Mouse (Mus musculus) stomach, embryonic 14.5 days (tissue): ENCODE data around the gene Gm49355. TPM values are rescaled to one million over a fixed set of nuclear protein-coding genes. Genes with fewer than 3 reads are reported as not detected.

Experiments used
- ATAC-seq: fragments of 200-750 bp; cut with Nextera tagmentation; 2 replicates; pipeline ENCODE4 v1.8.0; 2017; ENCODE audit warnings: low read depth, moderate TSS enrichment; ENCODE audit not compliant: insufficient number of reproducible peaks, insufficient read depth, low FRiP score
- H3K27ac ChIP-seq: fragments of 300-500 bp; sonication (generic); 2 replicates; pipeline ENCODE4 v1.5.1; 2014; ENCODE audit warnings: mild to moderate bottlenecking, low read length, moderate library complexity, mixed read lengths
- H3K27me3 ChIP-seq: fragments of 300-500 bp; sonication (generic); 2 replicates; pipeline ENCODE4 v1.6.1; 2014; ENCODE audit warnings: low read length, control low read depth, mixed read lengths; ENCODE audit not compliant: control insufficient read depth, insufficient read depth
- H3K36me3 ChIP-seq: fragments of 300-500 bp; sonication (generic); 2 replicates; pipeline ENCODE4 v1.6.1; 2014; ENCODE audit warnings: mild to moderate bottlenecking, control low read depth, low read length, moderate library complexity, mixed read lengths; ENCODE audit not compliant: control insufficient read depth, insufficient read depth
- H3K4me1 ChIP-seq: fragments of 300-500 bp; sonication (generic); 2 replicates; pipeline ENCODE4 v1.6.1; 2014; ENCODE audit warnings: low read length, control low read depth, mixed read lengths; ENCODE audit not compliant: control insufficient read depth, insufficient read depth
- H3K4me2 ChIP-seq: fragments of 300-500 bp; sonication (generic); replicated peaks from 2 replicates; pipeline ENCODE4 v1.6.1; 2014; ENCODE audit warnings: low read depth, low read length, control low read depth
- H3K4me3 ChIP-seq: fragments of 300-500 bp; sonication (generic); 2 replicates; pipeline ENCODE4 v1.5.1; 2014; ENCODE audit warnings: low read depth, low read length, control low read depth
- H3K9ac ChIP-seq: fragments of 300-500 bp; sonication (generic); replicated peaks from 2 replicates; pipeline ENCODE4 v1.6.1; 2014; ENCODE audit warnings: low read depth, mild to moderate bottlenecking, control low read depth, low read length, moderate library complexity, mixed read lengths
- H3K9me3 ChIP-seq: fragments of 300-500 bp; sonication (generic); 2 replicates; pipeline ENCODE4 v1.6.1; 2016; ENCODE audit warnings: low read depth, low read length, control low read depth; ENCODE audit not compliant: control insufficient read depth
- WGBS: fragments of 180-500 bp; shearing (Covaris S2); extraction: QIAGEN DNeasy Blood & Tissue Kit; methylation state at CpG from one replicate; pipeline ENCODE4 v1.1.7; 2014; 5-methylcytosine and 5-hydroxymethylcytosine counted together
- polyA plus RNA-seq: library from polyadenylated mRNA; unstranded; fragments of >200 nt; fragmentation: Nextera tagmentation; extraction: Ambion mirVana; gene quantifications from 2 replicates; pipeline ENCODE4 v1.2.1, GENCODE M21; 2014

Gene Gm49355
- polyA plus RNA-seq, 1 experiment from 2014 or later = 0.30 TPM

DNA sequence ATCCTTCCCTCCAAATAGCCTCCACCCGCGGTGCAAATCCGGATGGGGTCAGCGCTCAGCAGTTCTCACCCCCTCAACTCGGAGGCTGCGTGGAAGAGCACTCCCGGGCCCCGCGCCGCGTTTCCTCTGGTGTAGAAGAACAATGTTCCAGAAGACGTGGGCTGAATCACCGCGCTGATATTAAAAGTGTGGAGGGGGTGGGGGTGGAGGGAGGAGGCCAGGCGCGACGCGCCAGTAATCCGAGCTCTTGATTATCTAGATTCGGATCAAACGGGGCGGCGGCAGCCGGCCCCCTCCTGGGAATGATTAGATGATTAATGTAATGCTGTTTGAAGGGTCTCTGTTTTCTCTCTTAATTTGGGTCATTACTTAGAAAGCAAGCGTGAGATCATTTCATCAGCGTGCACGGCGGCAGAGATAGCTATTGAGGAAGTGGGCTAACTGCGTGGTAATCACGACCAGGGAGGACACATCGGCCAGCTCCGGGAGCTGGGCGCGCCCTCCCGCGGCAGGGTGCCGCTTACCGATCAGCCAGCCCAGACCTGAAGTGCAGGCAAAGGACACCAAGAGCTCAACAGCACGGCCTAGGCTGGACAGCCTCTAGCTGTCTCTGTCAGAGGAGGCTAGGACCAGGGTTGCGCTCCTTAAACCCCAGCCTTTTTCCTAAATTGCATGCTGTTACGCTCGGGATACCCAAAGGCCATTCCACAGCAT lies 57.5 kb downstream of the Gm49355 start:
- Histone ChIP-seq H3K4me1 (no peaks in the 10 kb centered on the region; the same call in 1 of the 2 replicates), H3K9me3 (no peaks in the 10 kb centered on the region), H3K4me3 (peak overlapping the region; percentile 3; the same call in 1 of the 2 replicates), H3K4me2 (peak overlapping the region; percentile 10; the same call in 1 of the 2 replicates), H3K27me3 (peaks cover 80% of the 10 kb centered on the region), H3K9ac (no peak overlapping the region), H3K27ac (no peak overlapping the region), H3K36me3 (no peaks in the 10 kb centered on the region)
- ATAC-seq = no peak
- under 1% methylated on average over 42 of the region's 42 CpGs for WGBS

DNA sequence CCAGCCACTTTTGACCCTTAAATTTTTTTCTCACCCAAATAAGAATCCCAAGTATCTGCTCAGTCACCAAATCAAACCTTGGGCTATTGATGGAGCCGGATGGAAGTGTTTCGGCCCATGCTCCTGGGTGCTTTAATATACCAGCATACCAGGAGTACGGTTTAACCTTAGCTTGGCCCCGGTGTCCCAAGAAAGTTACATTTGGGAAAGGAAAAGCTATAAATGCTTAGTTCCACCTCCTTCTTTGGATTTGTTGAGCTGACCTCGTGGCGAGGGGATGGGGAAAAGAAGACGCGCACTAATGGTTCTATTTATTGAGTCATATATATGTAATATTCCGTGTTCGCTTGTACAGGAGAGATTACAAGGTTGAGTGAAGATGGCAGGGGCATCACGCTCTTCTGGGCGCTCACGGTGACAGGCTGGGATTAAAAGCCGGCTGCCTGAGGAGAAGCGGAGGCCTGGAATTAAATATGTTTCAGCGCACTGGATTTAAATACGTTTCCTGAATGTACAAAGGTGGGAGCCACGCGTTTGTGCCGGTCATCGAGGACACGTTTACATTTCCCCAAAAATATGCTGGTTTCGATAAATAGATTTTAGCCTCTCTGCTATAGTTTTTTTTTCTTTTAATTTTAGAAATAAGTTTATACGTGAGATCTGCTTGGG lies 58.1 kb downstream of the Gm49355 start:
- 3% methylated on average over 24 of the region's 24 CpGs for WGBS
- no peak for ATAC-seq
- Histone ChIP-seq H3K9ac (no peak overlapping the region), H3K4me3 (no peak overlapping the region), H3K27ac (no peak overlapping the region), H3K36me3 (no peaks in the 10 kb centered on the region), H3K9me3 (no peaks in the 10 kb centered on the region), H3K27me3 (peaks cover 80% of the 10 kb centered on the region), H3K4me1 (no peaks in the 10 kb centered on the region; the same call in 1 of the 2 replicates), H3K4me2 (no peak overlapping the region)

DNA sequence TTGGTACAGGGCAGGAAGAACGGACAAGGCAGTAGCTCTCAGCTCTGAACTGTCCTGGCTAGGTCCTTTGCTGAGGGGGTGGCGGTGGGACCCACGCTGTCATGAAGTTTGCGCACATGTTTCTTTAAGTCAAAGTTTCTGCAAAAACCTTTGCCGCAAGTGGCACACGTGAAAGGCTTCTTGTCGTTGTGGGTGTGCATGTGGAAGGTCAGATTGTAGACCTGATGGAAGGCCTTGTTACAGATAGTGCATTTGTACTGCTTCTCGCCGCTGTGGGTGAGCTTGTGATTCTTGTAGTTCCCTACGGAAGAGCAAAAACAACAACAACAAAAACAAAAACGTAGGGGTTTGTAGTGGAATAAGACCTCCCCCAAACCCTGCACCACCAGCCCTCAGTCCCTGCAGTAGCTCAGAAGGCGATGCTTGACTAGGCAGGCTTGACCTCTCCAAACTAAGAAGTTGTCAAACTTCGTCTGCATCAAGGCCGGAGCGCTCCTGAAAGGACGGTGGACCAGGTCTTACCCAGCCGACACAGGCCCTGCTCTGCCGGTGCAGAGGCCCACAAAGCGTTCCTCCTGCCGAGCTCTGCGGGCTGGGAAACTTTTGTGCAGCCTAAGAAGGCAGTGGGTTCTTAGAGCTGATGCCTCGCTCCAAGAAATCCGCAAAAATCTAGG lies 58.8 kb downstream of the Gm49355 start:
- 5% methylated on average over 23 of the region's 23 CpGs for WGBS

DNA sequence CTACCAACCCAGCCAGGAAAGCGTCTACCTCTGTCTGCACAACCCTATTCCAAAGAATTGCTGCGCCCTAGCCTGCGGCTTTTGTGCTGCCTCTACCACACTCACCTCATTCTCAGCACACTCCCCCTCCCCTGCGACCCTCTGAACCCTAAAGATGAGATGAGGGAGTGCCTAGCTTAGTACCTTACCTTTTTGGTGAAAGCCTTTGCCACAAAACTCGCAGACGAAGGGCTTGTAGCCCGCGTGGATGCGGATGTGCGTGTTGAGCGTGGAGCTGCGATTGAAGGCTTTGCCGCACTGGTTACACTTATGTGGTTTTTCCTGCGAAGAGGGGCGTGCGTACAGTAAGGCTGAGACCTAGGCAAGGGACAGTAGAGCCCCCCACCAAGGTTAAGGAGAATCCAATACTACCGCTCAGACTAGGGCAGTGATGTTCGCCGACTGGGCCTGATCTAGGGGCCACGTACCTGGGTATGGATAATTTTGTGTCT lies 59.7 kb downstream of the Gm49355 start:
- H3K27ac ChIP-seq = no peak overlapping the region
- no peaks in the 10 kb centered on the region; the same call in 1 of the 2 replicates for H3K4me1 ChIP-seq
- H3K36me3 ChIP-seq = no peaks in the 10 kb centered on the region
- no peaks in the 10 kb centered on the region for H3K9me3 ChIP-seq
- no peak overlapping the region for H3K4me3 ChIP-seq
- ATAC-seq = no peak
- no peak overlapping the region for H3K4me2 ChIP-seq
- 3% methylated on average over 20 of the region's 20 CpGs for WGBS
- H3K27me3 ChIP-seq = peaks cover 78% of the 10 kb centered on the region
- H3K9ac ChIP-seq = no peak overlapping the region

More for the DNA sequence above, 58.8 kb downstream of the Gm49355 start:
- Histone ChIP-seq H3K36me3 (no peaks in the 10 kb centered on the region), H3K4me1 (no peaks in the 10 kb centered on the region; the same call in 1 of the 2 replicates), H3K4me3 (no peak overlapping the region), H3K9me3 (no peaks in the 10 kb centered on the region), H3K9ac (no peak overlapping the region), H3K27ac (no peak overlapping the region), H3K4me2 (no peak overlapping the region), H3K27me3 (peaks cover 79% of the 10 kb centered on the region)
- ATAC-seq = no peak

DNA sequence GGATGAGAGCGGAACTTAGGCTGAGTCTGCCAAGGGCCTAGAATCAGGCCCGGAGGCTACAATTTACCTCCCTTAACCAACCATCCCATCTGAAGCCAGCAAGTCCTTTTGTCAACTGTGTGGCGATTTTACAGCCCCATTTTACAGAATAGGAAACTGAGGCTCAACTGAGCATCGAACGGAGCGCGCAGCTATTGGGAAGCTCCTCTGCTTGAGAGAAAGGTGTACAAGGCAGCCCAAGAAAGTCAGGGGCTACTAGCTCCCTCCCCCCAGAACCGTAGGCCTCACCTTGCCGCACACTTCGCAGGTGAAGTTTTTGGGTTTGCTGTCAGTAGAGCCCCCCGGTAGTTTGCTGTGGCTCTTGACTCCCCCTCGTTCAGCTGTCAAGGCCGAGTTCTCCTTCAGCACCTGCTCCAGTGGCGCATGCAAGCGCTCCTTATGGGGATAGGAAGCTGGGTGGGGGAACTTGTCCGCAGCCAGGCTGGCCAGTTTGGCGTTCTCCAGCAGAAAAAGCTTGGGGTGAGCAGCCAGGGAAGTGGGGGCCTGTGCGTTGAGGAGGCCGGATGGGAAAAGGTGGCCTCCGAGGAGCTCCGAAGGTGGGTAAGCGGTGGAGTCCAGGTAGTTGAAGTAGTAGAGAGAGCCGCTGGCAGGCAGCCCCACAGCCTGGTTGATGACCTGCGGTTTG lies 60.4 kb downstream of the Gm49355 start:
- Histone ChIP-seq H3K9ac (no peak overlapping the region), H3K4me1 (no peaks in the 10 kb centered on the region; the same call in 1 of the 2 replicates), H3K9me3 (no peaks in the 10 kb centered on the region), H3K36me3 (no peaks in the 10 kb centered on the region), H3K27ac (no peak overlapping the region), H3K4me2 (no peak overlapping the region), H3K27me3 (peaks cover 80% of the 10 kb centered on the region), H3K4me3 (peak overlapping the region; percentile 12; the same call in 1 of the 2 replicates)
- 3% methylated on average over 24 of the region's 24 CpGs for WGBS
- no peak for ATAC-seq

DNA sequence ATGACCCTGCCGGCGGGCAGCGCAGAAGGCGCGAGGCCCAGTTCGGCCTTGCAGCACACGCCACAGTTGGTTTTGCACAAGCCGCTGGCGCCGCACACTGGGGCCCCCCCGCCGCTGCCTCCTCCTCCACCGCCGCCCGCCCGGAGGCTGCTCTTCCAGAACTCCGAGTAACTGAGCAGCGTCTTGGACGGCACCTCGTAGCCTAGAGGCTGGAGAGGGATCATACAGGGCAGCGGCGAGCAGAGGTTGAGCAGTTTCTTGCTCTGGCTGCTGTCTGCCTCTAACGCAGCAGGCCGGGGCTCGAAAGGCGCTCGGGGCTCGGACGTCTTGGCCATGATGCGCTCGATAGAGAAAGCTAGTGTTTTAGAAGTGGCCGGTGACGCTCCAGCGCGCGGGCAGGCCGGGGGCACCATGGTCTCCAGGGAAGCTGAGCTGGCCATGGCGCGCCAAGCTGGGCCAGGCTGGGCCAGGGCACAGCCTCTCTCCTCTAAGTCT lies 61.0 kb downstream of the Gm49355 start:
- no peaks in the 10 kb centered on the region for H3K36me3 ChIP-seq
- no peaks in the 10 kb centered on the region for H3K9me3 ChIP-seq
- WGBS = under 1% methylated on average over 34 of the region's 39 CpGs
- no peak overlapping the region for H3K9ac ChIP-seq
- H3K27me3 ChIP-seq = peaks cover 81% of the 10 kb centered on the region
- H3K27ac ChIP-seq = no peak overlapping the region
- H3K4me1 ChIP-seq = no peaks in the 10 kb centered on the region; the same call in 1 of the 2 replicates
- H3K4me2 ChIP-seq = peak overlapping the region; percentile 16; the same call in 1 of the 2 replicates
- H3K4me3 ChIP-seq = peak overlapping the region; percentile 12; the same call in 1 of the 2 replicates
- no peak for ATAC-seq

DNA sequence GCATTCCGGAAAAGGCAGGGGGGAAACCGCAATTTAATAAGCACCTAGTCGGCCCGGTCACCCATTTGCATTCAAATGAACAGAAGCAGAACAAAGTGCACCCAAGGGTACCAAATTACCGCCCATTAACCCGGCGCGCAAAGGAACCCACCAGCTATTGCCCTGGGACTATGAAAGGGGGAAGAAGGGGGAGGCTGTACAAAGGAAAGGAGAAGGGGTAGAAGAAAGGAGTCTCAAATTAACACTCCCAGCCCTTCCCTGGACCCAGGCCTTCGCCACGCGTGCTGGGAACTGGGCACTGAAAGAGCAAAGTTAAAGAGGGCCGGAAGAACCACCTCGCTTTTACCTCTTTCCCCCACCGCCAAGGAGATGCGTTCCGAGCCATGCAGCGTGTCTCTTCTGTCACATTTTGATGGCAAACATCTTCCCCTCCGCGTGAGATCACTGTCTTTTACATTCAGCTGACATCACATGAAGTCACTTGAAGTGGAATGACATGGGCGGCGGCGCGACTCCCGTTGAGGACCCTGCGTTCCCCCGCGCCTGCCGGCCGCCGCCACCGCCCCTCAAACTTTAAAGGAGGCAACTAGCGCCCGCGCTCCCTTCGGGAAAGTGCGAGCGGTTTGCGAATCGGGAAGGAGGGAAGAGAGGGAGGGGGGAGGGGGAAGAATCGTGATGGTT lies 61.6 kb downstream of the Gm49355 start:
- ATAC-seq = no peak
- Histone ChIP-seq H3K4me1 (no peaks in the 10 kb centered on the region; the same call in 1 of the 2 replicates), H3K4me3 (peak overlapping the region; percentile 12; the same call in 1 of the 2 replicates), H3K27me3 (peaks cover 80% of the 10 kb centered on the region), H3K36me3 (no peaks in the 10 kb centered on the region), H3K27ac (no peak overlapping the region), H3K4me2 (no peak overlapping the region), H3K9me3 (no peaks in the 10 kb centered on the region), H3K9ac (no peak overlapping the region)
- WGBS = under 1% methylated on average over 40 of the region's 40 CpGs
